Mouse (Mus musculus) mammary gland, adult 2 months (tissue): ENCODE results near the gene Gm5788. TPM values are rescaled to one million over a fixed set of nuclear protein-coding genes. Genes with fewer than 3 reads are reported as not detected.

Experiments used
- polyA plus RNA-seq: library from polyadenylated mRNA; depleted of rRNA; stranded (reverse); fragments of >200 nt; gene quantifications from 2 replicates; pipeline ENCODE4 v1.2.3, GENCODE M21; 2012; ENCODE audit warnings: low replicate concordance; rRNA removed

The Gm5788 gene
- not detected in 2 replicates for polyA plus RNA-seq

GRCm38 (mm10) chr12:87494421-87494820 is at the start of gene Gm5788:
TSS of gene Gm5788 (plus strand) at chr12:87494721.

DNA sequence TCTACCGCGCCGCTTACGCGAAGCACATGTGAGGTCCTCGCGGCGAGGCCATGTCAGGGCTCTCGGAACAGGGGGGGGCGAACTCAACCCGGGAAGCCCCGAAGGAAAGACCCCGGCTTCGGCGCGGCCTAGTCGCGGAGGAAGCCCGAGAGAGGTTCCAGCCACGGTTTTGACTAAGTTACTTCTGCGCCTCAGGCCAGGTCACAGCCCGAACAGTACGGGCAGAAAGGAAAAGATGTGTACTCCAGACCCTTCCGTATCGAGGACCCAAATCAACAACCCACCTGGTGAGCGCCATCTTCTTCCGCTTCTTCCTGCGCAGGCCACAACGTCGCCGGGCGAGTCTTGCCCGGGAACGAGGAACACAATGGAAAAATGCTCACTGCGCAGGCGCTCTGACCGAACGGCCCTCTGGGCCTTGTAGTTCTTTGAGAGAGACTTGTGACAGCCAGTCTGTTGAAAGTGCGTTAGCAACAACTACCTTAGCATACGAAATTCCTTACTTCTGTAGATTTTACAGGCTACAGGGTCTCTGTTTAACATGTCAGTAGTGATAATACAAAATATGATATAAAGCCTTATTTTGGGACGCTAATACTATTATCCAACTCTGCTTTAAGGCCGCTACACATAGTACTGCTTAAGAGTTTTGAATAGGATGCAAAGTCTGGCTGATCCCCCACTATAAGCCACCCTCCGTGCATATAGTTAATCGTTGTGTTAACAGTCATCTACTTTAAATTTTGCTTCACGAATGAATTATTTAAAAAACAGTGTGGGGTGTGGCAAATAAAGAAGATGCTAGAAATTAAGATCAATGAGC is 22.3 kb upstream of the Gm5788 start, which contains the start of gene Snw1:
Gene Snw1 (minus strand): TSS at position 311 of the 823 bp plus-strand sequence.

DNA sequence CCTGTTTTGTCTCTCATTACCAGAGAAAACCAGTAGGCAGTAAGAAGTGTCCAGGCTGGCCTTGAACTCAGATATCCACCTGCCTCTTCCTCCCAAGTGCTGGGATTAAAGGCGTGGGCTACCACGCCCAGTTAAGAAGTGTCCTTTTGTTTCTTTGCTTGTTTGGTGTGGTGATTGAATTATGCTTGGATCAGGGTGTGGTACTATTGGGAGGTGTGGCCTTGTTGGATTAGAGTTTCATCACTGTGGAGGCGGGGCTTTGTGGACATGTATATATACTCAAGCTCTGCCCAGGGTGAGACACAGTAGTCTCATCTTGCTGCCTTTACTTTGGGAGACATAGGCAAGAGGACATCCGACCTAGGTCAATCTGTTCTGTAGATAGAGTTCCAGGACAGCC is 19.5 kb downstream of the Gm5788 start, which contains the start of gene Gm8300:
Gene Gm8300 (plus strand): TSS at position 301 of the 400 bp plus-strand sequence.

Other genes starting within 250 kb of the Gm5788 start
- gene Vipas39, start 228.5 kb upstream of the Gm5788 start, polyA plus RNA-seq = 21.4 and 56.2 TPM in 2 replicates
- 34.0 and 47.0 TPM in 2 replicates for gene Ahsa1, start 228.2 kb upstream of the Gm5788 start, polyA plus RNA-seq
- gene Ism2, start 195.0 kb upstream of the Gm5788 start, polyA plus RNA-seq = 0.62 and 1.4 TPM in 2 replicates
- 6.3 and 12.0 TPM in 2 replicates for gene Sptlc2, start 106.4 kb upstream of the Gm5788 start, polyA plus RNA-seq
- gene Slirp, start 50.8 kb upstream of the Gm5788 start, polyA plus RNA-seq = 6.1 and 22.0 TPM in 2 replicates
- 16.1 and 18.7 TPM in 2 replicates for gene Alkbh1, start 50.7 kb upstream of the Gm5788 start, polyA plus RNA-seq
- 6.1 and 12.5 TPM in 2 replicates for gene Snw1, start 22.4 kb upstream of the Gm5788 start, polyA plus RNA-seq
- gene Gm8300, start 19.6 kb downstream of the Gm5788 start, polyA plus RNA-seq = not detected in 2 replicates
- not detected in 2 replicates for gene Oog1, start 108.0 kb downstream of the Gm5788 start, polyA plus RNA-seq
- not detected in 2 replicates for gene Gm4027, start 124.1 kb downstream of the Gm5788 start, polyA plus RNA-seq
- not detected in 2 replicates for gene Gm16381, start 149.9 kb downstream of the Gm5788 start, polyA plus RNA-seq